Mouse (Mus musculus) liver, adult 10 weeks (tissue): Measurements from ENCODE around the gene Rec8. TPM values are rescaled to one million over a fixed set of nuclear protein-coding genes. Genes with fewer than 3 reads are reported as not detected.

ENCODE experiments used
- polyA plus RNA-seq: library from polyadenylated mRNA; stranded (reverse); fragments of 350-450 nt; fragmentation: Illumina TruSeq; extraction: RNeasy Lipid Tissue Mini Kit (QIAGEN cat#74804); gene quantifications from one replicate; pipeline ENCODE4 v1.2.3, GENCODE M21; 2014; ENCODE audit warnings: low read depth, low replicate concordance

Rec8 gene
- polyA plus RNA-seq = 0.24 TPM

DNA sequence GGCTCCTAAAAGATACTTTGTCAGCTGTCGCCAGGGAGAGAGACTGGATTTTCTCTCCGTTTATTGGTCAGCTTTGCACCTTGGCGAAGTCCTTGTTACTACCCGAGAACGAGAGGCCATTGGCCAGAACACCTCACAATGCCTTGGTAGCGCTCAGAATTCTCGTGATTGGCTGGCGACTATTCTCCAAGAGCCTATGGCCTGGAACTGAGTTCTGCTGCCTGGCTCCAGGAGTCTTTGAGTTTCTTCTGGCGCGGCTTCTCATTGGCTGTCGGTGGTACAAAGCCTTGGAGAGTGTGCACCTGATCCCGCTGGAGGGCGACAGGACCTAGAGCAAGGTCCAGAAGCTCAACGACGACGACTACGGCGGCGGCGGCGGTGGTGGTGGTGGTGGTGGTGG is at the start of gene Rec8:
Gene Rec8 (plus strand): TSS at position 216 of the 400 bp plus-strand sequence.

DNA sequence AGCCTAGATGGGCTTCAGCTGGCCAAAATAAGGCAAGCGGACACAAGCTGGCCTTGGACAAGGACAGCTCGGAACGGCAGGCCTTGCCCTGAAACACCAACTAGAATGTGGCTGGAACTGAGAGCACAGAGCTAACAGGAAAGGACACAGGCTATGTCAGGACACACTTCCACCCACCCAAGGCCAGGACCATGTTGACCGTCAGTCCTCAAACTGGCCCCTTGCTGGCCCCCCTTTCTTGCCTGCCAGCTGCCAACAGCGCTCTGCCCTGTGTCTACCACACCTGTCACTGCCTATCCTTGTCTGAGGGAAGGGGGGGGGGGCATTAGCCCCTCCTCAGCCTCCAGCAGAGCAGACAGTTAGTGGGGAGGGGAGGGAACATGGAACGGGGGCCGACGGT is 42.5 kb upstream of the Rec8 start, which contains the start of gene Fitm1:
Gene Fitm1 (plus strand): TSS at position 316 of the 400 bp plus-strand sequence.

DNA sequence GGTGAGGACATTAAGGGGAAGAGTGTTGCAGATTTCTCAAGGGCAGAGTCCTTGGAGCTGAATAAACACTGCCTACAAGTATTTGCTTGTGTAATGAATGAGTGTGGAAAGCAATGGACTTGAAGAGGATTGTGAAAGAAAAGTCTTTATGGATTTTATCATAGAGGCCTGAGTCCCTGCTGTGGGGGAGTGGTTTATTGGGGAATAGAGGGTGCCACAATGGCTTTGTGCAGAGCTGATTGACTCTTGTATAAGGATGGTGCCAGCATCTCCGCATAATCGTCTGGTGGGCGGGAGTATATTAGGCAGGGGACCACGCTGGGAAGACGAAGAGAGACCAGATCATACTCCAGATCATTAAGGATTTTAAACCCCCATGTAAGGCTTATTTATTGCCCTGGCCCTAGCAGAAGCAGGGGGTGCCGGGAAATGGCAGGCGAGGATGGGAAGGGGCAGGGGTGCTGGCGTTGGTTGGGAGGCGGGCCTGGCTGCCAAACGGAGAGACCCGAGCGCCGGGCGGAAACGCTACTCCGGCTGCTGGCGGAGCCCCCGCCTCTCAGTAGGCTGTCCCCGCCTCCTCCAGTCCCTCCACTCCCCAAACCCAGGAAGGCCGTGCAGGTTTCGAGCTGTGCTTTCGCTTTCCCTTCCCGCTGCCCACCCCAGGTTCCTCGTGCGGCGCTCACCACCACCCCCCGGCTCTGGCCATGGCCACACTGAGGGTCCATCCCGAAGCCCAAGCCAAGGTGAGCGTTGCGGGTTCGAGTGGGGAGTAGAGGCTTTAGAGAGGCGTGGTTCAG is 39.8 kb upstream of the Rec8 start, which contains the start of gene Psme1:
Gene Psme1 (plus strand): TSS at position 253 of the 797 bp plus-strand sequence.

DNA sequence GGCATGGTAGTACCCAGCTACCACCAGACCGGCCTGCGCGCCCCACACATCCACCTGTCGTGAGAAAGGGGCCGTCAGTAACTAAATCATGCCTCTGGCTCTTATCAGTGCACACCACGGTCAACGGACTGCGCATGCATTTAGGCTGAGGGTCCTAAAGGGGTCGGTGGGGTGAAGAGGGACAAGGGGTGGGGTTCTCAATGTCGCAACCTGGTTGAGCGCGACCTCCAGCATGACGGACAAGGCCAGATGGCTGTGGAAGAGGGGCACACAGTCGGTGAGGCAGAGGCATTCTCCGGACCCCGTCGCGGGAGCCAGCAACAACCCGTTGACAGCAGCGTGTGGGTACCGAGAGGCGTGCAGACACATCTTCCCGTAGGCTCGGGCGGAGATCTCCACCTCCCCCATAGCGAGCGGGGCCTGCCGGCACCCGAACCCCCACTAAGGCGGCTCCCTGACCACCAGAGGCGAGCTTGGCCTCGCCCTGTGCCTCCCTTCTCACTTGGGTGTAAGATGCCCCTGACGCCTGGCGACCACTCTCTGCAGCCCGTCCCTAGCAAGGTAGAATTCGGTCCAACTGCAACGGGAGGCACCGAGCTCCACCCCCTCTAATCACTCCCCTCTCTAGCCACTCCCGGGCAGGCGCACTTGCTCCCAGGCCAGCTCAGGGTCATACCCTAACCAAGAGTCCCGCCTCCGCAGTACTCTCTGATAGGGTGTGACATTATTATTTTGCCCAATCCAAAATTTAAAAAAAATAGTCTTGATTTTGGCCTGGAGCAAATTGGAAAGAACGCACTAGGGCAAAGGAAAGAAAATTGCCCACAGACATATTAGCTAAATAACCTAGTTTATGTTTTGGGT is 32.9 kb upstream of the Rec8 start, which contains the start of gene Emc9:
Gene Emc9 (minus strand): TSS at position 601 of the 864 bp plus-strand sequence.

DNA sequence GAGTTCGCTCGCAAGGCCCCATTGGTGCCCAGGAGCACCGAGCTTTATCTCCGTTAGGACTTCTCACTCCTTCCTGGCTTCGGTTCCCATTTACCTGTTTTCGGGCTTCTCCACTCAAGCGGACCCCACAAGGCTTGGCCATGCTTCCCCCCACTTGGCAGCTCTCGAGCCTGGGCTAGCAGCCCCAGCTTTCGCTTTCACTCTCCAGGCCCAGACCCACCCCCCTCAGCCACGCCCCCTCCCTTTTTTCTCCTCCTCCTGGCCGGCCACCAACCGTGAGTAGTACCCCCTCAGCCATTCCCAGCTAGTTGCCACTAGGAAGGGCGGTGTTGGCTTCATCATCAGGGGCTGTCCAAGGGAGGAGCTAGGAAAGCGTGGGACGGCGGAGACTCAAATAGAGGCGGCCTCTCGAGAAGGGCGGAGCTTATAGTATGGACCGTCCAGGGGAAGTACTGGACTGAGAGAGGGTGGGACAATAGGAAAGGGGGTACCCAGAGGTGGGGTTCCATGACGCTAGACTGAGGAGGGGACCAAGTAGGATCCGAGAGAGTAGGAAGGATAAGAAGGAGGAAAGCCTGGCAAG is 27.0 kb upstream of the Rec8 start, which contains the start of gene Psme2:
Gene Psme2 (minus strand): TSS at position 366 of the 583 bp plus-strand sequence.

DNA sequence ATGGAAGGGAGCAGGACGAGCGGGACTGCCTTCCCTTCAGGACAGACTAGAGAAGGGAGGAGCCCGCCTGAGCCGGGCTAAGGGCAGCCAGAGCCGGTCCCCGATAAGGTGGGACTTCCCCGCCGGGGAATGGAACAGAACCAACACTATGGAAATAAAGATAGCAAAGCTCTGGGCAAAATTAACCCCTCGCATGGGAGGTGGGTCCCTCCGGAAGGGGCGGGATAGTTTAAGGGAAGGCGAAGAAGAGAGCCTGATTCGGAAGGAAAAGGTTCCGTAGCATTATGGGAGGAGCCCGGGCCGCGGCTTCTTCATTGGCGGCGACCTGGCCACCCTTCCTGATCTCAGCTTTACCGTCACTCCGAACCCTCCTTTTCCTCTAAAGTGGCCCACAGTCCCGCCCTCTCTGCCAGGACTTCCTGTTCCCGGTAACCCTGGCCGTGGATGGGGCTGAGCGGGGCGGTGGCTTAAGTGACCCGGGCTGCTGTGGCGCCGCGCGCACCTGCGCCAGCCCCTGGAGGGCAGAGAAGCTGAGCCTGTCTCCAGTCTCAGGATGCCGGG is 26.4 kb upstream of the Rec8 start, which contains the start of gene Rnf31:
Gene Rnf31 (plus strand): TSS at position 378 of the 561 bp plus-strand sequence.

DNA sequence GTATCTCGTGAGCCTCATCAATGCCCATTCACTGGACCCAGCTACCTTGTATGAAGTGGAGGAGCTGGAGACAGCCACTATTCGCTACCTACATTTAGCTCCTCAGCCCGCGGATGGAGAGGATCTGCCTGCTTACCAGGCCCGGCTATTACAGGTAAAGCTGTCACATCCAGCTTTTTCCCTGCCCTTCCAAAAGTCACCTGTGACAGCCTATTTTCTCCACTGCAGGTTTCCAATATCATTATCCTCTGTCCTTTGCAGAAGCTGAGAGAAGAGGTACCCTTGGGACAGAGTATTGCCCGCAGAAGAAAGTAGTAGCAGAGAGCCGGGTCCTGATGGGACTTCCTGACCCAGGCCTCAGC is 14.6 kb upstream of the Rec8 start, which contains the start of gene Irf9:
Gene Irf9 (plus strand): TSS at position 301 of the 362 bp plus-strand sequence.

DNA sequence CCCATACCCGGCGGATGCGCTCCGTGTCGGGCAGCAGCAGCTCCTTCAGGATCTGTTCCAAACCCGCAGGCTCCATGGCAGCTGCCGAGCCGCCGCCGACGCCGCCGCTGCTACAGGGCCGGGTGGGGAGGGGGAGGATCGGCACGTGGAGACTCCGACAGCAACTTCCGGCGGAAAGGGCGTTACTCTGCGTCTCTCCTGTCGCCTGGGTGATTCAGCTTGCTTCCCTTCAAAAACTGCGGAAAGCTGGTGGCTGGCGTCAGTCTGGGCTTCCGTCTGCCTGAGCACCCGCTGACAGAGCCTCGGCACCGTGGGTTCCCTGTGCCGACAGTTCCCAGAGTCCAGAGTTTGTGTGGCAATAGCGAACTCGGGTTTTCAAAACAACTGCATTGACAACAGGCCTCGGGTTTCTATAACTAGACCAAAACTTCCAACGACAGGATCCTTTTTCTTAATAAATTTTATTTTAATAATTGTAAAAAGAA is 17.7 kb downstream of the Rec8 start, which contains the start of gene Ipo4:
Gene Ipo4 (minus strand): TSS at position 435 of the 485 bp plus-strand sequence.

DNA sequence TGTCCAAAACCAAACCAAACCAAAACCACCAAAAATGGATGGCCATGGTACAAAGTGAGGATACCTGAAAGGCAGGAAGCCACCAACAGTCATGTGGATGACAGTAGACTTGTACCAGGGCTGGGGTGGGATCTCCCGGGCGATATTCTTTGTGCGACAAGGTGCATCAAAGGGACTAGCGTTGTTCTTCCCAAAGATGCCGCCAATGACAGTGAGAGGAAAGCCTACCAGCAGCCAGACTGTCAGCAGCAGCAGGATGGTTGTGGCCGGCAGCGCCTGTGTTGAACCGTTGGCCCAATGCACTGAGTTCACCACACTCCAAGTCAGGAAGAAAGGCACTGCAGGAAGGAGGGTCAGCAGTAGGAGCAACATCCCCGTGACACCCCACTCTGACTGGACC is 20.0 kb downstream of the Rec8 start, which contains the start of gene Gm49378:
Gene Gm49378 (minus strand): TSS at position 101 of the 400 bp plus-strand sequence.

DNA sequence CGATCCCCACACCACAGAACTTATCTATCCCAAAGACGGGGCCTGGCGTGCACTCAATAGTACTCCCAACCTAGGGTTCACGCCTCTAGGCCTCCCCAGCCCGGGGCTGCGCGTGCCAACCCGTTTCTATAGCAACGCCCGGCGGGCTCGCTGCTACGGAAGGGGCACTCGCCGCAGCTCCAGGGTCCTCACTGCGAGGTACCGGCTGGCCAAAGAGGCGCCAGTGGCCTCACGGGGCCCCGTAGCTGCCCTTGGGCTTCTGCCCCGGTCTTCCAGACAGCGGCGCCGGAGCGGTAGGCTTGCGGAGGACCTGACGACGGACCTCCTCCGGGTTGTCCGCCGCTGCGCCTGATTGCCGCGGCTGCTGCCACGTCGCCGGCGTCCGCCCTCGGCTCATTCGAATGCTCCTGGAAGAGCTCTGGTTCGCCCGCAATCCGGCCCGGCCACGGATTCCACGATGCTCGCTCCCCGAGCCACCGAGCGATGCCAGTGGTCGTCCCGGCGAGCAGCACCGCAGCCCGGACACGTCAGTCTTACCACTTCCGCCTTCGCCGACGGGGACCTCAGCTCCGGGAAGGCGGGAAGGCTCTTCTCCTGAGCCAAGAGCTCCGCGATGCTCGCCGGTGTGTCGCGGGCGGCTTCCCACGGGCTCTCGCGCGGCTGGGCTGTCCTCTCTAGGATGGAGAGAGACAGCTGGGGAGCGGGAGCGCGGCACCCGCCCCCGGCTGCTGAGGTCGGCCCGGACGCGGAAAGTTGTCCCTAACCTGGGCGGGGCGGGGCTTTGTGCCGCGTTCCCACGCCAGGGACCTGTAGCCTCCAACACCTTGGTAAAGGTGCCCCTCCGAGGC is 25.4 kb downstream of the Rec8 start, which contains the start of gene Tm9sf1:
Gene Tm9sf1 (minus strand): TSS at position 747 of the 848 bp plus-strand sequence.

DNA sequence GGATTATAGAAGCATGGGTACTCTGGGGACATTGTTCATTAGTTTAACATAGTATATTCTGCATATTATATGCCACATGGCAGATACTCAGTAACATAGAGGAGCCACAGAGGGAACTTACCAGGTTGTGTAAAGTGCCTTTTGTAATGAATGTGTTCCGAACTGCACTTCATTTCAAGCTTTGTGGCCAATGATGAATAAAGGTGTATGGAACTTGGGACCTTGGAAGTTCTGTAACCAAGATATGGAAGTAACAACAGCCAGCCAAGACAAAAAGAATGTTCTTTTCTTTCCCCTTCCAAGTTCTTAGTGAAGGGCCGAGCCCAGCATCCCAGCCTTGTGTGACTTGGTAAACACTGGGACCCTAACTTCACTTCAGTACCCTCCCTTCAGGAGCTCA is 32.0 kb downstream of the Rec8 start, which contains the start of gene Tssk4:
Gene Tssk4 (plus strand): TSS at position 301 of the 400 bp plus-strand sequence.

DNA sequence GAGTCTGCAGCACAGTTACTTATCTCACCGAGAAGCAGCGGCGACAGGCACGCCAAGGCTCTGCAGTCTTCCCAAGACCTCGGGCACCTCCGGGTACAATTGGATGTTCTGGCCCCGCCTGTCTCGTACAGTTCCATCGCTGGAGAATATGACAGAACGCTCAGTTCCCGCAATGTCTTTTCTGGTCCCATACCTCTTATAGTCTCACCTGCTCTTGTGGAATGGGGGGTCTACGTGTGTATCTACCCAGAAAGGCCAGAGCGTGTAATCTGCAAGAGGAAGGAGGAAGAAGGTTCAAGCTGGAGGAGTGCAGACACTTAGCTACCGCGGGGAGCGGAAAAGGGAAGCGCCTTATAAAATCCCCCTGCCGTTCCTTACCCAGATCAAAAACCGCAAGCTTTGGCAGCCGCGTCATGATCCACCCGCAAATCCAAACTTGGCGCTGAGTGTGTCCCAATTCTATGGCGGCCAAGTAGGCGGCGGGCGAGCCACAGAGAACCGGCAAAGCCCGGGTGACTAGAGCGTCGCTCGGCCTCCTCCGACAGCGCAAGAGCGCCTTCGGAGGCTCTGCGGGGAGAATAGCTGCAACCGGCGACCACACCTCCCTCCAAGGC is 42.2 kb downstream of the Rec8 start, which contains the start of gene Mdp1:
Gene Mdp1 (minus strand): TSS at position 549 of the 614 bp plus-strand sequence.

DNA sequence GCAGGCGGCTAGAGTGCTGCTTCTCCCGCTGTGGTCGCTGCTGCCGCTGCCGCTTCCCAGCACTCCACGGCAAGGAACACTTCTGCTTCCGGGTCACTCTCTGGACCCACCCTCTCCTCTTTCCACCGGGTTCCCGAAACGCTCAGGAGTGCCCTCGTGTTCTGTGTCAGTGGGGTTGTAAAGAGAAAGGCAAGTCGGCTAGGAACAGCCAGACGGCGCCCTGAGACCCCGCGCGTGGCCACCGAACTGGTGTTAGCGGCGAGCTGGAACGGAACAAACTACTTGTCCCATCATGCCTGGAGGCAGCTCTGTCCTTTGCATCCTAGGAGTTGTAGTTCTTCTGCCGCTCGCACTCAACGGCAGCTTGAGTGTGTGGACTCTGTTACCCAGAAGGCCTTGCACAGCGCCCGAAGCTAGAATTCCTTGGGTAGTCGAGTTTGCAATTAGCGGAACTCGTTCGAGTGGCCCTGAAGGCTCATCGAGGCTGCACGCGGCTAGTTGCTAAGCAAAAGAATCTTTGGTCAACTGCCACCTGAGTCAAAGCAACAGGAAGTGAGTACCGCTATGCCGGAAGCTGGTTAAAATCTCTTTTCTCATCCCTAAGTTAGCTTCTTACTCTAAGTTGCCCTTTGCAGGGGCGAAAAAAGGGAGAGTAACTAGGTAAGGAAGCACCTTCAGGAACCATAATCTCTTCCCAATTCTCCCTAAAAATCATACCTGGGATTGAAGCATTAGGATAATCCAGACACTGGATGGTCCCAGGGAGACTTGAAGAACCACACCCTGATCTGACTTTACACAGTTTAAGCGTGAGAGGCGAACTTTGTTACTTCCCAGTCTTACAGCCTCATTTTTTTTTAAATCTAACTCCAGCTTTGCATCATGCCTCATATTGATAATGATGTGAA is 54.2 kb downstream of the Rec8 start, which contains the start of the genes Gmpr2 and Nedd8:
Gene Gmpr2 (plus strand): TSS at position 109 of the 908 bp plus-strand sequence.
Gene Nedd8 (minus strand): TSS at position 292 of the 908 bp plus-strand sequence.

Other genes with a start within 250 kb of the Rec8 start
- gene Dhrs4, start 139.3 kb upstream of the Rec8 start, polyA plus RNA-seq = 110 TPM
- gene Carmil3, start 127.4 kb upstream of the Rec8 start, polyA plus RNA-seq = not detected
- gene Cpne6, start 107.6 kb upstream of the Rec8 start, polyA plus RNA-seq = not detected
- not detected for gene Nrl, start 93.1 kb upstream of the Rec8 start, polyA plus RNA-seq
- 0.24 TPM for gene Pck2, start 77.8 kb upstream of the Rec8 start, polyA plus RNA-seq
- gene Dcaf11, start 58.0 kb upstream of the Rec8 start, polyA plus RNA-seq = 82.7 TPM
- not detected for gene A730061H03Rik, start 57.6 kb upstream of the Rec8 start, polyA plus RNA-seq
- gene Fitm1, start 42.4 kb upstream of the Rec8 start, polyA plus RNA-seq = 0.87 TPM
- gene Psme1, start 39.9 kb upstream of the Rec8 start, polyA plus RNA-seq = 149 TPM
- gene Emc9, start 32.7 kb upstream of the Rec8 start, polyA plus RNA-seq = 9.1 TPM
- 129 TPM for gene Psme2, start 26.9 kb upstream of the Rec8 start, polyA plus RNA-seq
- gene Rnf31, start 26.3 kb upstream of the Rec8 start, polyA plus RNA-seq = 3.8 TPM
- gene Irf9, start 14.5 kb upstream of the Rec8 start, polyA plus RNA-seq = 28.2 TPM
- gene Ipo4, start 17.9 kb downstream of the Rec8 start, polyA plus RNA-seq = 5.0 TPM
- 0.66 TPM for gene Gm49378, start 19.9 kb downstream of the Rec8 start, polyA plus RNA-seq
- gene Tm9sf1, start 25.8 kb downstream of the Rec8 start, polyA plus RNA-seq = 26.3 TPM
- not detected for gene Tssk4, start 32.1 kb downstream of the Rec8 start, polyA plus RNA-seq
- gene Mdp1, start 42.5 kb downstream of the Rec8 start, polyA plus RNA-seq = 9.9 TPM
- 16.3 TPM for gene Gmpr2, start 53.9 kb downstream of the Rec8 start, polyA plus RNA-seq
- 75.4 TPM for gene Nedd8, start 54.1 kb downstream of the Rec8 start, polyA plus RNA-seq
- 4.1 TPM for gene Tinf2, start 63.8 kb downstream of the Rec8 start, polyA plus RNA-seq
- 0.66 TPM for gene Tgm1, start 95.9 kb downstream of the Rec8 start, polyA plus RNA-seq
- gene Rabggta, start 104.2 kb downstream of the Rec8 start, polyA plus RNA-seq = 1.4 TPM
- gene Dhrs1, start 127.7 kb downstream of the Rec8 start, polyA plus RNA-seq = 50.2 TPM
- 5.4 TPM for gene Nop9, start 127.7 kb downstream of the Rec8 start, polyA plus RNA-seq
- gene Cideb, start 140.4 kb downstream of the Rec8 start, polyA plus RNA-seq = 47.4 TPM
- gene Ltb4r2, start 143.4 kb downstream of the Rec8 start, polyA plus RNA-seq = 0.24 TPM
- not detected for gene Ltb4r1, start 147.9 kb downstream of the Rec8 start, polyA plus RNA-seq
- gene Adcy4, start 166.1 kb downstream of the Rec8 start, polyA plus RNA-seq = 0.58 TPM
- 0.53 TPM for gene Ripk3, start 170.8 kb downstream of the Rec8 start, polyA plus RNA-seq
- not detected for gene Nfatc4, start 205.1 kb downstream of the Rec8 start, polyA plus RNA-seq
- 0.05 TPM for gene Nynrin, start 236.0 kb downstream of the Rec8 start, polyA plus RNA-seq